Mouse (Mus musculus): Measurements from ENCODE around the gene Emilin2. TPM values are rescaled to one million over a fixed set of nuclear protein-coding genes. Genes with fewer than 3 reads are reported as not detected.

Gene Emilin2
- total RNA-seq, 1 experiment from 2014 or later, result 9.4 TPM

DNA sequence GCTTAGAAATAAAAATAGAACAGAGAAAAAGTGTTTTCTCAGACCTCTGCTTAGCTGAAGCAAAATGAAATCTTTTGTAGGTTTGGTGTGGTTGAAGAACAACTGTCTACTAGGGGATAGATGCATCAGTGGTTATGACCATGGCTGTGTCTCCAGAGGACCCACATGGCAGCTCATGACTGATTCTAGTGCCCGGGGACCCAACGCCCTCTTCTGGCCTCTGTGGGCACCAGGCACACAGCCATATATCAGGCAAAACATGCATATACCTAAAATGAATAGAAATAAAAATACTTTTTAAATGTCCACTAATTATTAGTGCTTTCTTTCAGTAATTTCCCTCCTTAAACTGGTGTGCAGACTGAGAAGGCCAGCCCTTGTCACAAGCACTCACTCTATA, 79.8 kb downstream of the Emilin2 start:
- DNase-seq, result no peak

DNA sequence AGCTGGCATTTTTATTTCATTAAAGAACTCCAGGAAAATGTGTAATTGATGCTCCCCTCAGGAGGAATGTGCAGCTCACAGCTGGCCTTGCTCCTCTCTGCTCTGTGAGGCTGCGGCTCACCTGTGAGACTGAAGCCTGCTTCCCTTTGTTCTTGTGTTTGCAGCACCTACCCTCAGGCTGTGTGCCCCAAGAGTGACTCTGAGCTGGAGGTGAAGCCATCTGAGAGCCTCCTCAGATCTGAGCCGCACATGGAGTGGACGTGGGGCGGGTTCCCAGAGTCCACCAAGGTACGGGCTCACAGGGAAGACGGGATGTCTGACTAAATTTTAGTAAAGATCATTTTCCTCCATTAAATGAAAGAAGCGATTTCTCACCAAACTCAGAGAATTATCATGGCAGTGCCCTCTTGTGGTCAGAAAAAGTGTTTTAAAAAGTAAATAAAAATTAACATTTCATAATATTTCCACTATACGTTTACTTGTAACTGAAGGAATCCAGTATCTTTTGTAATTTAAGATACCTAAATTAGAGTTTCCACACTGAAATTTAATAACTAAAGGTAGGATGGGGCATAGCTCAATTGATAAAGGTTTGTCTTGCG, 81.6 kb downstream of the Emilin2 start:
- DNase-seq, result no peak

DNA sequence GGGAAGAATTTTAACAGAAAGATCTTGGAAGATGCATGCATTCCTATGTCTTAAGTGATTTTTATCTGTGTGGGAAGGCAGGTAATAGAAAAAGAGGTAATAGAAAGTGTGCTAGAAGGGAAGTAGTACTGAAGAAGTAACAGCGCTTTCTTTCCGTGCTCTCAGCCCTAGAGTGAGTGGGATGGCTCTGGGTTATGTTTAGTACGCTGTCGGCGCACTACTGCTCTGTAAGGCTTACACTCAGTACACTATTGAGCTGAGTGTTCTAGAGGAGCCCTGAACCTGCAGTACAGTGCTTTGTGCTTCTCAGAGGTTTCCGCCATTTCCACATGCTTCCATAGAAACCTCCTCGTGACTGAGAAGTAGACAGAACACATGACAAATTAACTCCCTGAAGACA, 83.1 kb downstream of the Emilin2 start:
- DNase-seq, result no peak

DNA sequence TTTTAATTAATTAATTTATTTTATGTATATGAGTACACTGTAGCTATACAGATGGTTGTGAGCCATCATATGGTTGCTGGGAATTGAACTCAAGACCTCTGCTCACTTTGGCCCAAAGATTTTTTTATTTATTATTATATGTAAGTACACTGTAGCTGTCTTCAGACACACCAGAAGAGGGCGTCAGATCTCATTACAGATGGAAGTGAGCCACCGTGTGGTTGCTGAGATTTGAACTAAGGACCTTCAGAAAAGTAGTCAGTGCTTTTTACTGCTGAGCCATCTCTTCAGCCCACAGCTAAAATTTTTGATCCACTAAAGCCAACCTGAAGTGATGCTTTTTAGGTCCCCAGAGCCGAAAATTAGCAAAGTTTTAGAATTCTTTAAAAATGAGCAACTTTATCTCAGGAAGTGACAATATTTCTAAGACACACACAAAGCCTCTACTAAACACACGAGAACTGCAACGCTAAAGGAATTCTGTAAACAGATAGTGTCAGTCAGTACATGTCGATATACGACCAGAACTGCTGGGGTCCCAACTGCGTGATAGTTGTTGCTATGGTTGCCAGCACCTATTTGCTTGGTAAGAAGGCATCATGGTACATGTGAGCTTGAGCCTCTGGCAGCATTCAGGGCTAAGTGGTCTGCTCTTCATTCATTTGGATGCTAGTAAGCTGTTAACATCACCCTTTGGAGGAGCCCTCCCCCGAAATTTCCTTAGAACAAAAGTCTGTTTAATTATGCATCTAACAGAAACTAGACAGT, 84.5 kb downstream of the Emilin2 start:
- DNase-seq, result no peak

DNA sequence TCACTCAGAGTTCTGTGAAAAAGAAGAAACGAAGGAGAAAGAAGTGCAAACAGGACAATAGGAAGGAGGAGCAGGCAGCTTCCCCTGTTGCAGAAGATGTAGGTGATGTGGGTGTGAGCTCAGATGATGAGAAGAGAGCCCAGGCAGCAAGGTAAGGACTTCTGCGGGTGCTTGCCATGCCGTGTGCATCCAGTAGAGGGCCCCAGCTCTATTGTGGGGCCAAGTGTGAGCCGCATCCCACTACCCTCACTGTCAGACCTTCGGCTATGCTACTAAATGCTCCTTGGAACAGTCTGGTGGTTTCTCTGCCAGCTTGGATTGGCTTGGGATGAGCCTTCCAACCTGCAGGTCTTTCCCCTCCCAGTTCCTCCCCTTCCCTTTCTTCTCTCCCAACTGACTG, 86.7 kb downstream of the Emilin2 start:
- DNase-seq, result peak; percentile 39

DNA sequence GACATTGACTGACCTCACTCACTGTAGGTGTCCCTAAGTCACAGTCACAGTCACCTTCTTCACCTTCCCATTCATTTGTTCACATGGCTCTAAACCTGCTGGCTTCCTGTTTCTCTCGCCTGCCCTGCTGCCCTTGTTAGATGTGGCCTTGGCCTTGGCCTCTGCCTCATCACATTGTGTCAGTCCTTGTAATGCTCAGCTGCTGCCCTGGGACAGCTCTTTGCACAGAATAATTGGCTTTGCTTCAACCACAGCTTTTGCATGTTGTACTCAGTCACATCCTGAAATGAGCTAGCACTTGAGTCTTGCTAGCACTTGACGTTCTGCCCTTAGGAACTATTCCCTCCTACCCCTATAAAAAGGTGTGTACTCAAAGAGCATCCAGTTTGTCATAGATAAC, 87.3 kb downstream of the Emilin2 start:
- DNase-seq, result peak; percentile 57

DNA sequence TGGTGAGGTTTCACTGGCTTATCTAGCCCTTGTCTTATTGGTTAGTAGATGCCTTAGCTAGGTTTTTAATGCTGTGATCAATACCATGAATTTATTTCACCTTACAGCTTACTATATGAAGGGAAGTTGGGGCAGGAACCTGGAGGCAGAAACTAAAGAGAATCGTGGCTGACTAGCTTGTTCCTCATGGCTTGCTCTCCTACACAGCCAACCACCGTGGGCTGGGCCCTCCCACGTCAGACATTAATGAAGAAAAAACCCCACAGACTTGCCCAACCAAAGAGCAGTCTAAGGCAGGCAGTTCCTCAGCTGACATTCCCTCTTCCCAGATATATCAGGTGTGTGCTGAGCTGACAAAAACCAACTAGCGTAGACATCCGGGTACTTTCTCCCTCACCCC, 88.1 kb downstream of the Emilin2 start:
- no peak for DNase-seq

DNA sequence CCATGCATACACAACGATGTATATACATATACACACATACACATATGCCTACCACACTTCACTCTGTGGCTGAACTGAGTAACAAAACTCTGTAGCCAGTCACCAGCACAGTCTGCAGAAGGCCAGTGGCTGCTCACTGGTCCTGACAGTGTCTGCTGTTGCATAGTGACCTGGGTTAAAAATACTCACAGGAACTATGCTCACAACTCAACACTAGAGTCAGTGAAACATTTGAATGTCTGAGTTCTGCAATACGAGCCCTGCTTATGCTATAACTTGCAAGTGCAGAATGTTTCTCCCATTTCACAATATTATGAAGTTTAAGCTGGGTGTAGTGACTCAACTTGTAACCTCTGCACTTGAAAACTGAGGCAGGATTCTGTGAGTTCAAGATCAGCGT, 90.4 kb downstream of the Emilin2 start:
- DNase-seq, result no peak

DNA sequence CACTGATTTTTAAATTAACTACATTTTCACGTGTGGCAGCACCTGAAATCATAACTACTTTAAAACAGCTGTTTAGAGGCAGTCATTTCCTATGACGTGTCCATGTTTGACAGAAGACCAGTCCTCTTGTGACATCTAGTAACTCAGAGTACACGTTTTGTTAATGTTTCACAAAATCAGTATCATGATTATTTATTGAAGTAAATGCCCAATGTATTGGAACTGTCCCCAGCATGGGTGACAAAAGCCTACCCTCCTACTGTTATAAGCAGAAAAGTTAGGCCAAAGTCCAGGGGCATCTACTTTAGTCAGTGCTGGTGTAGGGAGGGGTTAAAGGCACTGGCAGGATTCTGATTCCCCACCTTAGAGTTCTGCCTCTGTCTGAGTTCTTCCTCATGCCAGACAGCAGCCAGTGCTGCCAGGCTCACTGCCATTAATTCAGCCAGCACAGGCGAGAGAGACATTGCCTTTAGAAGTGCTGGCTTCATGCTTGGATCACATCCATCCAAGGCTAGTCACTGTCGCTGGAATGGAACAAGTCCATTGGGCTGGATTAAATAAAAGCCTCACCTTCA, 94.6 kb downstream of the Emilin2 start:
- DNase-seq, result no peak

DNA sequence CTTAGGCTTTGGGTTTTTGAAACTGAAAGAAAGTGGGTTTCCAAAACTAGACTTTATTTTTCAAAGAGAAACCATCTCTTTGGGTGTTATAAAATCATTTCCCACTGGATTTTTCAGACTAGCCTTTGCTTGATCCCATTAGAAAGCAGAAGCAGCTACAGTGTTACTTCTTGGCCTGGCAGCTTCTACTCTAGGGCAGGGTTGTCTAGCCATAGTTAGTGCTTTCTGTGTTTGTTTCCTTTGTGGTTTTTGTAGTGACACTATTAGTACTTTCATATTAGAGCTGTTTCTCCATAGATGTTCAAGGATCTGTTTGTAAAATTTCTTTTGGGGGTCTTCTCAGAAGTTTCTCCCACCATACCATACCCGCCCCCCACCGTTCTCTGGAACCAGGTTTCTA, 95.5 kb downstream of the Emilin2 start:
- no peak for DNase-seq

DNA sequence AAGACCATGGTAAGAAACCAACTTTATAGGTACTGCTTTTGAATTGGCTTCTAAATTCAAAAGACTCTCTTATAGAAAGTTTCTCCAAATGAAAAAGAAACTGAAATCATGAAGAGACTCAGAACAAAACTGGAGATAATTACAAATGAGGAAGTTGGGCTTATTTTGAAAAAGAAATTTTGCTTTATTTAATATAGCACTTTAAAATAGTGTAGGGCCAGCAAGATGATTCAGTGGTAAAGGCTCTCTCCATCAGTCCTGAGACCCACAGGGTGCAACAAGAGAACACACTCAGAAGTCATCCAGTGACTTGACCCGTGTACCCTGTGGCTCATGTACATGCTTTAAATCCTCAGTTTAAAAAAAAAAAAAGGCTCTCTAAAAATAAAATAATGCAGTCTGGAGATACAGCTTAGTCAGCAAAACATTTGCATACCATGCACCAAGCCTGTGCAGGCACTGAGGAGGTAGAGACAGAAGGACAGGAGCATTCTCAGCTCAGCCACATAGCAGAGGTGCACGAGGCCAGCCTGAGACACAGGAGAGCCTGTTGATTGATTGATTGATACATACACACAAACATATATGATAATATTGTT, 96.4 kb downstream of the Emilin2 start:
- no peak for DNase-seq

DNA sequence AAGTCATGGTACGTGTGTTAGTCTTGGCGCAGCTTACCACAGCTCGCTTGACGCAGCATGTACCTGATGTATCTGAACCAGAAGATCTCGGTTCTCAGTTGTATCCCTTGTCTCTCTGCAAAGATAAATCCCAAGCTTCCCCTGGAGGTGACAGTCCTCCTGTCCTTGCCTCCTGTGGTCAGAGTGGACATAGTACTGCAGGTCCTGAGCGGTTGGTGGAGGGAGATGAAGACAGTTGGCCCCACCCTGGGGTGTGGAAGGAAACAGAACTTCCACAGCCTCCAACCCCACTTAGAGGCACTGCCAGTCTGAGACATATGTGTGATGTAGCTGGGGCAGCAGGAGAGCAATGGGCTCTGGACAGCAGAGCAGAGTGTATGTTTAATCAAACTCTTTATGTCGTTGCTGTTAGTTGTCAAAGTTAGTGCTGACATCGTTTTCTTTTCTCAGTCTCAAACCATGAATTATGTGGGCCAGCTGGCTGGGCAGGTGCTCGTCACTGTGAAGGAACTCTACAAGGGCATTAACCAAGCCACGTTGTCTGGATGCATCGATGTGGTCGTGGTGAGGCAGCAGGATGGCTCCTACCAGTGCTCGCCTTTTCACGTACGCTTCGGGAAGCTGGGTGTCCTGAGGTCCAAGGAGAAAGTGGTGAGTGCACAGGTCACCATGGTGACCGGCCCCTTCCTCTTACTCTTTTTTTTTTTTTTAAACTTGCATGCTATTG, 97.1 kb downstream of the Emilin2 start:
- DNase-seq, result no peak

DNA sequence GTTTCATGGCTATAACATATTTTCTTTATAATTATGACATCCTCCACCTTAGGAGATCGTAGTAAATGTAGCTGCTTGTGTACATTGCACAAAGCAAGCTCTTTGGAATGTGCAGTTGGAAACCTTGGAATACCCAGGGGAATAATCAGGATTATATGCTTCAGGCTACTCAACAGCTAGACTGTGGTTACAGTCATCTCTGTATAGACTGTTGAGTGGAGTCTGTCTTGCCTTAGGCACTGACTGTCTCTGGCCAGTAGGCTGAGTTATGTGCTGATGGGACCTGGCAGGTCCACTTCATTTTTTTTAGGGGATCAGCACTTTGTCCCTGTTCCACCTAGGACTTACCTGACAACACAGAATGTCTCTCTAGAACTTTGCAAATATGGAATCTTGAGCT, 98.1 kb downstream of the Emilin2 start:
- no peak for DNase-seq

DNA sequence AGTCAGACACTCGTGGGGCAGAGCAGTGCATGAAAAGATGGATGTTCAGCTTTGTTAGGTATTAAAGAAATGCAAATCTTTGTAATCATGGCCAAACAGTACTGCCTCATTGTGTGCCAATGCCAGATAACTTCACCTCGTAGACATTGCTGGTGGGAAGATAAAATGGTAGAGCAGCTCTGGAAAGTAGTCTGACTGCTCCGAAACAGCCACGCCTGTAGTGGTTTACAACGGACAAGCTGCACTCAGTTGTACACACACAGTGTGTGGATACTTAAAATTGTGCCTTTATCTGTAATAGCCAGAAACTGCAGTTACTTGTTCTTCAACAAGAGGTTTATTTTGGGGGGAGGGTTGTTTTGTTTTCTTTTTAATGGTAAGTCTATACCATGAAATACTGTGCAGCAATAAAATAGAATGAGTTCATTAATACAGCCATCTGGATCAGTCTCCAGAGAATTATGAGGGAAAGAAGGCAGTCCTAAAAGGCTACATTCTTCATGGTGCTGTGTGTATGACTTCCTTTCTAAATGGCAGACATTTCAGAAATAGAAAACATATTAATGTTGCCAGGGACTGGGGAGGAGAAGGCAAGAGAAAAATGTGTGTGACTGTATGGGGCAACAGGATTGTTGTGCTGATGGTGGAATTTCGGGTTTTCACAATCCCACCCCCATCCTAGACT, 99.7 kb downstream of the Emilin2 start:
- DNase-seq, result no peak

DNA sequence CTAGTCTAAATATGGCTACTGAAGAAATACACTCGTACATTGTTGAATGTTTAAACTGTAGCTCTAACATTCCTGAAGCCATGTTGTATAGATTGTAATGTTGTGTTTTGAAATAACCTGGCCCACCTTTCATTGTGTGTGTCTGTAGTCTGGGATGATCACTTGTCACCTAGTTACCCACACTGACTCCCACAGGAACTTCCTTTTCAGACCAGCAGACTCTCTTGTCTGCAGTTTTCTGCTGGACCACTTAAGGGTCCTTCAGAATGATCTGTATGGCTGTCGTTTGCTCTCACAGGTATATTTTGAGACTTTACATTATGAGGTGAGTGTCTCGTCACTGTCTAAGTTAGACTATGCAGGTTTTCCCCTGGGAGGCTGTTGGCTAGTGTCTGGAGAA, 101.8 kb downstream of the Emilin2 start:
- no peak for DNase-seq

DNA sequence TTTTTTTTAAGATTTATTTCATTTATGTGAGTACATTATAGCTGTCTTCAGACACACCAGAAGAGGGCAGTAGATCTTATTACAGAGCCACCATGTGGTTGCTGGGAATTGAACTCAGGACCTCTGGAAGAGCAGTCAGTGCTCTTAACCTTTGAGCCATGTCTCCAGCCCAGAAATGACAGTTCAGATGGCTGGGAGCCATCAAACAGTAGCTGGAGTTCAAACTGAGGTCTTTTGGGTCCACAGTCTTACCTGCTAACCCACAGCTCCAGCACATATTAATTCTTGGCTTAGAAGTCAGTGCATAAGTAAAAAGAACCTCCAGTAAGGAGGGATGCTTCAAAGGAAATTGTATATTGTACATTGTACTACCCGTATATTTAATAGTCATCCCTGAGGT, 102.9 kb downstream of the Emilin2 start:
- DNase-seq, result no peak

DNA sequence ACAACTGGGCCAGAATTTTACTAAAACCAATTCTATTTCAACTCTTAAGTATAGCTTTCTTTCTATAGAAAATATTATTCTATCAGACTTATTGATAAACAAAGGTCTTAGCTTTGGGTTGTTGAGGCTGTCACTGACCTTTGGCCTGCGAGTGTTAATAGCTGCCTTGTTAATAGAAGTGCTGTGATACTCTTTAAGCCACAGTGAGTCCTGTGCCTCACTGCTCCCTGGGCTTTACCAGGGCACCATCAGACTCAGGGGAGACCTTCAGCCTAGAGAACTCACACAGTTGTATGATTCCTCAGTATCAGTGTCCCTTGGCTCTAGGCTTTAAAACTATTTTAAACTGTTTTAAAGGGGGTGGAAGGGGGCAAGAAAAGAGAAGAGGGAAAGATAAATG, 103.4 kb downstream of the Emilin2 start:
- no peak for DNase-seq

DNA sequence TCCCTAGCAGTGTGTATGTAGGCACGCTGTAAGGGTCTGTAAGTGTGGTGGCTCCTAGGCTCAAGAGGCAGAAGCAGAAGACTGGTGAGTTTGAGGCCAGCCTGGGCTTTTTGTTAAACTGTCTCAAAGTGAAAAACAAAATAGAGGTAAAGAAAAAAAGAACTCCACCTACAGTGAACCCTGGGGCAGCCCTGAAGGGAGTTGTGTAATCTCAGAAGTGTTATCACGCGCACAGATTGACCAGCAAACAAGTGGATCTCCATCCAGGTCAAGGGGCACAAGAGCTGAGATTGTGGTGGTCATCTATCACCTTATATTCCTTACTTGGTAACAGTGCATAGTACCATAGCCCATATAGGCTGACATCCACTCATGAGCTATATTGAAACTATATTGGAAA, 104.5 kb downstream of the Emilin2 start:
- DNase-seq, result no peak

DNA sequence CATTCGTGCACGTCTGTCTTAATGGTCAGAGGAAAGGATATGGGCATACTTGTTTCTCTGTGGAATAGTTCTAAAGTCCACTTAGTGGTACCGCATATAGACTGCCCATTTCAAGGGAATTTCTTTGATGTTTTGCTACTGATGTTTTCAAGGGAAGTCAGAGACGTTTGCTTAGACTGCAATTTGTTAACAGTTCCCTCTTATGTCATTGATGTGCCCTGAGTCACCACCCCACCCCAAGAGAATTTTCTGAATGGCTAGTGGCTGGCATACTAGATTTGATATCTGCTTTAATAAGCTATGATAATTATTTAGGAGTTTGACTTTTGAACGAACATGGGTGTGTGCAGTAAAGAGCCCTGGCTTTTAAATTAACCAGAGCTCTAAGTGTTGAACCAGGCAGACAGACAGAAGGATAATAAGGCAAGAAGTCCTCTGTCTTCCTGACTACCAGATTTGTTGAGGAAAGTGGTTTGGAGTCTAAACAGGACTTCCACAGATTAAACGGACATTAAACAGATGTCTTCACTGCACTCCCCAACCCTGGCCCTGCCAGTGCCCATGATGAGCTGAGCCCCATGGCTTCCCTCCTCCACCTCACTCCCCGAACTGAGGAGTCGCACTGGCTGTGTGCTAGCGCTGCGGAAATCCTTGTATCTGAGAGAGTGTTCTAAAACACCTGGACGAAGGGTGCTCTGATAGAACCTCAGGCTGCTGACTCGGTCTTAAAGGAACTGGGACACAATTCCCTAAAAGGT, 105.5 kb downstream of the Emilin2 start:
- DNase-seq, result no peak

DNA sequence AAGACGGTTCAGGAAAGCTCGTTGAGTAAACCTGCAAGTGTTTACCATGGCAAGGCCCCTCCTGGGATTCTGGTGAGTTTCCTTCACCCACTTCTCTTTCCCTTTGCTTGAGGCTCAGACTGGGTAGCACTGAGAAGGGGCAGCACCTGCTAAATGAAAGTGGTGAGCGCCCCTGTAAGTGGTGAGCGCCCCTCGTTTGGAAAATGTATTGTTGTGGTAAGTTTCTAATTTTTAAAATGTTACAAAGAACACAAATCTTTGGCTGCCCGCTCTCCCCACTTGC, 107.0 kb downstream of the Emilin2 start:
- no peak for DNase-seq

DNA sequence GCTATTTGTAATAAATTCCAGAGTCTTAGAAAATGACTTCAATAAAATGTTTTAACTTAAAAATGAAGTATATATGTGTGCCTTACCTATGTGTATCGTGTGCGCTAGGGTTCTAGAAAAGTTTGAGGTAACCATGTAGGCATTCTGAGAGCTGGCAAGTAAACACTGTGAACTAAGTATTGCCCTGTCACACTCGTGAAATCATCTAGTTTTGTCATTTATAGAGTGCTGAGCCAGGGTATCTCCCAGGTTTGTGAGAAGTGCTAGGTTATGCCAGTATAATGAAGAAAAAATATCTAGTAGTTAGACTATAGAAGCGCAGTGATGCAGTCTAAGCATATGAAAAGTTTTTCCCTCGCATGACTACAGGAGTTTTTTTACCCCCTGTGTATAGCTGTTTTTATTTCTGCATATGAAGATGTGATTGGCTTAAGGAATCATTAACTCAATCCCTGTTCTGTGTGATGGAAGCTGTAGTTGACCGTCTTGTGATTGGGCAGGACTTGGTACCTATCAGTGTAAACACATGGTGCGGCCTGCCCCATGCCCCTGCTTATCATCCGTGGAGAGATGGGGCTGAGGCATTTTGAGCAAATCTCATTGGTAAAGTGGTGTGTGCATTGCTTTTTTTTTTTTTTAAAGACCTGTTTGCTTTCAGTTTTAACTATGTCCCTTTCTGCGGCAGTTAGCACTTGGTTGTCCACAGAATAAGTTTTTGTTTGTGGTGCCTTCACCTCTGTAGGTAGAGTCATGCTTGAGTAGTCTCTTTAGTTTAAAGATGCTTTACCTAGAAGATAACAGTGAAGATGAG, 107.6 kb downstream of the Emilin2 start:
- no peak for DNase-seq

Data from adrenal gland, postnatal 14 days (tissue).